Mouse (Mus musculus): ENCODE measurements around the gene Paqr4. TPM values are rescaled to one million over a fixed set of nuclear protein-coding genes. Genes with fewer than 3 reads are reported as not detected.
A peak's percentile ranks its signal among the peaks of the same experiment; 100 is the strongest.

Gene Paqr4
- polyA plus RNA-seq, 1 experiment from 2014 or later, result 8.0 TPM

DNA sequence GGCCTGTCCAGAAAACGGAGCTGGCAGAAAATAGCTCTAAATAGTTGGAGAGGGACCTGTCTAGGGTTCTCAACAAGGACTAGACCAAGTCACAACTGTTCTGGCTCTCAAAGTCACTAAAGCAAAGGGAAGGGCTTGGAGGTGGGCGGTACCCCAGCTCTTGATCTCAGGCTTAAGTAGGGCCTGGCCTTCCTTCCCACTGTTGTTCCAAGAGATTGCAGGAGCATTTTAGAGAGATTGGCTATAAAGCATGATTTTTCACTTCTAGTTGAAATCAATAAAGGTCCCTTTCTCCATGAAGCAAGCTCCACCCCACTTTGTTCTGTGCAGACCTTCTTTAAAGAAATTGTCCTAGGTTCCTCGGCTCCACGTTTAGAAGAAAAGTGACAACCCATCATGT lies 15.2 kb downstream of the Paqr4 start:
- peak overlapping the region; percentile 80 for H3K27ac ChIP-seq (replicated peaks)
- no peak for ATAC-seq (ENCODE audit: insufficient read depth)
- peak overlapping the region; percentile 76 for H3K4me2 ChIP-seq
- H3K4me1 ChIP-seq (replicated peaks), result peaks cover 30% of the 10 kb centered on the region
- 40% methylated on average over 4 of the region's 4 CpGs for WGBS (ENCODE audit: insufficient replicate concordance)
- H3K4me3 ChIP-seq (replicated peaks), result peak overlapping the region; percentile 79
- H3K27me3 ChIP-seq, result peaks cover 9% of the 10 kb centered on the region; the same call in 1 of the 2 replicates
- H3K9ac ChIP-seq, result peak overlapping the region; percentile 63
- no peaks in the 10 kb centered on the region for H3K36me3 ChIP-seq (replicated peaks)
- H3K9me3 ChIP-seq (replicated peaks), result no peaks in the 10 kb centered on the region

GRCm38 (mm10) chr17:23722376-23723125 lies 18.1 kb downstream of the Paqr4 start, which contains the start of gene 1520401A03Rik:
TSS of gene 1520401A03Rik (minus strand) at chr17:23722783.
- Histone ChIP-seq H3K4me3 (replicated peaks) (no peak within 1 kb of the TSS), H3K36me3 (replicated peaks) (no peaks in the 10 kb centered on the region), H3K4me1 (replicated peaks) (peaks cover 19% of the 10 kb centered on the region), H3K27ac (replicated peaks) (no peak within 1 kb of the TSS), H3K27me3 (peaks cover 19% of the 10 kb centered on the region), H3K4me2 (no peak within 1 kb of the TSS), H3K9me3 (replicated peaks) (no peaks in the 10 kb centered on the region), H3K9ac (no peak within 1 kb of the TSS)
- no peak for ATAC-seq (ENCODE audit: insufficient read depth)
- WGBS (ENCODE audit: insufficient replicate concordance), result 80% methylated on average over 7 of the region's 7 CpGs

DNA sequence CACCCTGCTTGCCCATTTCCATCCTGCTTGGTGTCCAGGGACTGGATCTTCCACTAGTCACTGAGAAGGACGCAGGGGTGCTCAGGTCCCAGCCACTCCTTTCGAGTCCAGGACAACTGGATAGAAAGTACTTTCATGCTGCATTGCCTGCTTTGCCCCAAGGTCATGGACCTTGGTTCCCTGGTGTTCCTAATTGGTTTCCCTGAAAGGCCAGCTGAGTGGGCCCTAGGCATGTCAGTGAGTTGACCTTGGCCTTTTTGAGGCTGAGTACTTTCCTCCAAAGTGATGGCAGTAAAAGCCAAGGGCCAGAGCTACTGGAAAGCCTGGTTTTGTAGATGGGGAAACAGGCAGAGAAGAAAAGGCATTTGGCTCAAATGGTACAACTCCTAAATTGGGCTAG lies 18.8 kb downstream of the Paqr4 start:
- H3K4me3 ChIP-seq (replicated peaks), result no peak overlapping the region
- H3K27ac ChIP-seq (replicated peaks), result no peak overlapping the region
- H3K36me3 ChIP-seq (replicated peaks), result no peaks in the 10 kb centered on the region
- no peaks in the 10 kb centered on the region for H3K9me3 ChIP-seq (replicated peaks)
- ATAC-seq (ENCODE audit: insufficient read depth), result no peak
- WGBS (ENCODE audit: insufficient replicate concordance), result 64% methylated on average over 2 of the region's 2 CpGs
- no peak overlapping the region for H3K4me2 ChIP-seq
- H3K27me3 ChIP-seq, result peaks cover 19% of the 10 kb centered on the region
- H3K4me1 ChIP-seq (replicated peaks), result peaks cover 12% of the 10 kb centered on the region
- no peak overlapping the region for H3K9ac ChIP-seq

- no peak for ATAC-seq (ENCODE audit: insufficient read depth)
- 23% methylated on average over 1 of the region's 1 CpGs for WGBS (ENCODE audit: insufficient replicate concordance)
- Histone ChIP-seq H3K27ac (replicated peaks) (no peak overlapping the region), H3K4me3 (replicated peaks) (no peak overlapping the region), H3K36me3 (replicated peaks) (no peaks in the 10 kb centered on the region), H3K9ac (no peak overlapping the region), H3K4me2 (no peak overlapping the region), H3K27me3 (peaks cover 20% of the 10 kb centered on the region), H3K4me1 (replicated peaks) (no peaks in the 10 kb centered on the region), H3K9me3 (replicated peaks) (no peaks in the 10 kb centered on the region)
Measured at GRCm38 (mm10) chr17:23719455-23719854, 21.2 kb downstream of the Paqr4 start.

- Histone ChIP-seq H3K36me3 (replicated peaks) (no peaks in the 10 kb centered on the region), H3K4me1 (replicated peaks) (no peaks in the 10 kb centered on the region), H3K27me3 (peaks cover 21% of the 10 kb centered on the region), H3K4me3 (replicated peaks) (no peak overlapping the region), H3K4me2 (no peak overlapping the region), H3K27ac (replicated peaks) (no peak overlapping the region), H3K9me3 (replicated peaks) (no peaks in the 10 kb centered on the region), H3K9ac (no peak overlapping the region)
- no peak for ATAC-seq (ENCODE audit: insufficient read depth)
- WGBS (ENCODE audit: insufficient replicate concordance), result 29% methylated on average over 2 of the region's 2 CpGs
Measured at GRCm38 (mm10) chr17:23717003-23717402, 23.7 kb downstream of the Paqr4 start.

- Histone ChIP-seq H3K4me2 (no peak overlapping the region), H3K9me3 (replicated peaks) (no peaks in the 10 kb centered on the region), H3K36me3 (replicated peaks) (no peaks in the 10 kb centered on the region), H3K27me3 (peaks cover 56% of the 10 kb centered on the region), H3K4me1 (replicated peaks) (no peaks in the 10 kb centered on the region), H3K9ac (no peak overlapping the region), H3K4me3 (replicated peaks) (no peak overlapping the region), H3K27ac (replicated peaks) (no peak overlapping the region)
- ATAC-seq (ENCODE audit: insufficient read depth), result no peak
- 0% methylated on average over 3 of the region's 3 CpGs for WGBS (ENCODE audit: insufficient replicate concordance)
Measured at GRCm38 (mm10) chr17:23706212-23706611, 34.5 kb downstream of the Paqr4 start.

- Histone ChIP-seq H3K4me3 (replicated peaks) (no peak overlapping the region), H3K4me2 (no peak overlapping the region), H3K4me1 (replicated peaks) (no peaks in the 10 kb centered on the region), H3K27ac (replicated peaks) (no peak overlapping the region), H3K9me3 (replicated peaks) (no peaks in the 10 kb centered on the region), H3K9ac (no peak overlapping the region), H3K36me3 (replicated peaks) (no peaks in the 10 kb centered on the region), H3K27me3 (peaks cover 61% of the 10 kb centered on the region)
- ATAC-seq (ENCODE audit: insufficient read depth), result no peak
- 68% methylated on average over 7 of the region's 7 CpGs for WGBS (ENCODE audit: insufficient replicate concordance)
Measured at GRCm38 (mm10) chr17:23705525-23706104, 35.1 kb downstream of the Paqr4 start.

- Histone ChIP-seq H3K4me1 (replicated peaks) (peaks cover under 1% of the 10 kb centered on the region; the same call in 1 of the 2 replicates), H3K9me3 (replicated peaks) (no peaks in the 10 kb centered on the region), H3K27ac (replicated peaks) (no peak overlapping the region), H3K27me3 (peaks cover 61% of the 10 kb centered on the region), H3K4me2 (no peak overlapping the region), H3K4me3 (replicated peaks) (no peak overlapping the region), H3K9ac (no peak overlapping the region), H3K36me3 (replicated peaks) (no peaks in the 10 kb centered on the region)
- WGBS (ENCODE audit: insufficient replicate concordance), result 53% methylated on average over 7 of the region's 7 CpGs
- ATAC-seq (ENCODE audit: insufficient read depth), result no peak
Measured at GRCm38 (mm10) chr17:23704741-23705140, 35.9 kb downstream of the Paqr4 start.

DNA sequence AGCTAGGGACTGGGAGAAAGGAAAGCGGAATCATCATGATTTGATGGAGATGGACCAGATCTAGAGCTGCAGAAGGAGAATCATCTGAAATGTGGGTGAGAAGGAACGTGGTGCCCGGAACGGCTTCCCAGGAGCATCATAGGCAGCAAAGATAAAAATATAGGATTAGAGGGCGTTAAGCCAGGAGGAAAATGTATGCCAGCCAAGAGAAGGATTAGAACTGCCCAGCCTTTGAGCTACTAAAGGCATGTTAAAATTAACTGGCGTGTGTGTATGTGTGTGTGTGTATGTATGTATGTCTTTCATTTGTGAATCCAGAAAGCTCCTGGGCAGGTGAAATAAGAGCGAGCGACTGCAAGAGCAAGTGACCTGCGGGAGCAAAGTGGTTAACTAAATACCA lies 37.4 kb downstream of the Paqr4 start:
- Histone ChIP-seq H3K4me2 (no peak overlapping the region), H3K4me1 (replicated peaks) (peaks cover 9% of the 10 kb centered on the region), H3K9ac (no peak overlapping the region), H3K4me3 (replicated peaks) (no peak overlapping the region), H3K27ac (replicated peaks) (no peak overlapping the region), H3K27me3 (peaks cover 73% of the 10 kb centered on the region), H3K9me3 (replicated peaks) (no peaks in the 10 kb centered on the region), H3K36me3 (replicated peaks) (no peaks in the 10 kb centered on the region)
- ATAC-seq (ENCODE audit: insufficient read depth), result no peak
- 67% methylated on average over 9 of the region's 9 CpGs for WGBS (ENCODE audit: insufficient replicate concordance)

GRCm38 (mm10) chr17:23700079-23700478 lies 40.6 kb downstream of the Paqr4 start:
- WGBS (ENCODE audit: insufficient replicate concordance), result 2% methylated on average over 25 of the region's 28 CpGs
- Histone ChIP-seq H3K4me3 (replicated peaks) (peak overlapping the region; percentile 60), H3K27ac (replicated peaks) (no peak overlapping the region), H3K36me3 (replicated peaks) (no peaks in the 10 kb centered on the region), H3K4me2 (peak overlapping the region; percentile 89), H3K27me3 (peaks cover 87% of the 10 kb centered on the region), H3K9ac (no peak overlapping the region), H3K4me1 (replicated peaks) (peaks cover 9% of the 10 kb centered on the region), H3K9me3 (replicated peaks) (no peaks in the 10 kb centered on the region)
- ATAC-seq (ENCODE audit: insufficient read depth), result peak; percentile 84

- Histone ChIP-seq H3K27me3 (peaks cover 87% of the 10 kb centered on the region), H3K9me3 (replicated peaks) (no peaks in the 10 kb centered on the region), H3K36me3 (replicated peaks) (no peaks in the 10 kb centered on the region), H3K4me2 (peak overlapping the region; percentile 89), H3K27ac (replicated peaks) (no peak overlapping the region), H3K4me1 (replicated peaks) (peaks cover 9% of the 10 kb centered on the region), H3K9ac (peak overlapping the region; percentile 27; the same call in 1 of the 2 replicates), H3K4me3 (replicated peaks) (peak overlapping the region; percentile 60)
- under 1% methylated on average over 92 of the region's 101 CpGs for WGBS (ENCODE audit: insufficient replicate concordance)
- peak; percentile 37 for ATAC-seq (ENCODE audit: insufficient read depth)
Measured at GRCm38 (mm10) chr17:23699131-23700077, 41.3 kb downstream of the Paqr4 start.

Measured in liver, embryonic 15.5 days (tissue).